Mouse (Mus musculus): ENCODE measurements around the gene Dhrs1.

Gene Dhrs1

DNA sequence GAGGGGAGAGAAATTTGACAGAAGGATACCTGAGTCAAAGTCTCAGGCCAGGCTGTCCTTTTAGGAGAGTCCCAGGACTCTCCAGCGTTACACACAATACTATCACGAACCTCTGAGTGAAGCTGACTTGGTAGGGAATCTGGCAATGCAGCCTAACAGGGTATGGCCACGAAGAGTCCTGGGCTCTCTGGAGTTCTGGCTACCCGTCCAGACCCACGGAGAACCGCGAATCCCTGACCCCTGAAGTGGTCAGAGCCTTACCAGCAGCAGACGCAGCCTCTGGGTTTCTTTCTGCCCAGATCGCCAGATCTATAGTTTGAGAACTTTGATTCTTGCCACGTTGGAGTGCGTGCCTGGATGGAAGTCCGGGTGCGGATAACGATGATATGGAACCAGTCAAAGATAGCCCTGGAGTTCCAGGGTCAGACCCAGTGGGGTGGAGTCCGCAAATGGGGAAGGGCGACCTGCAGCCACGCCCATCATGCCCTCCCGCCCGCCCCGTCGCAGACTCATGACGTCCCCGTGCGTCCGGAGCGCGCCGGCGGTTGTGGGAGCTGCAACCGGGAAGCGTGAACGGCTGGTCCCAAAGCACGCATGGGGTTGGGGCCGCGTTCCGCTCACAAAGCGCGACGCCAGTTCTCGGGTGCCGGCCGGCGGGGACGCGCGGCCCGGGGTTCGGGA, at the start of gene Dhrs1, which contains the start of gene Nop9:
Gene Dhrs1 (minus strand): TSS at position 511 of the 681 bp plus-strand sequence.
Gene Nop9 (plus strand): TSS at position 514 of the 681 bp plus-strand sequence.
- DNase-seq (ENCODE audit: low spot score in 2 of 2): peak; percentile 76

DNA sequence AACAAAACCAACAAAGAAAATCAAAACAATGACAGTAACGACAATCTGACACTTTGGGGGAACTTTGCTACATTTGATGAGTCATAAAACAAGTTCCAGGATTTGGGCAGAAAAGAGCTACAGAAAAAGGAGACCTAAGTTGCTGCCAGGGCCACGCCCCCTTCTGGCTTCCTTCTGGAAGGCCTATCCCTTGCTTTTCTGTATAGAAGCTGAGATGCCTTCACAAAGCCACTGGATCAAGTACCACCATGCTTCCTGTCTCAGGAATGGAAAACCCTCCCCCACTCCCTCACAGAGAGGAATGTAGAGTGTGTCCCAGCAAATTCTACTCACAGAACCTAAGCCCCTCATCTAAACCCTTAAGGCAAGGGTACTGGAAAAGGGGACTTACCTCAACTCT, 48.5 kb upstream of the Dhrs1 start:
- no peak for DNase-seq (ENCODE audit: low spot score in 2 of 2)

GRCm38 (mm10) chr14:55793461-55793860, 48.0 kb upstream of the Dhrs1 start:
- no peak for DNase-seq (ENCODE audit: low spot score in 2 of 2)

- DNase-seq (ENCODE audit: low spot score in 2 of 2): no peak
These were observed 43.0 kb upstream of the Dhrs1 start, which contains the start of gene Ripk3 for GRCm38 (mm10) chr14:55788256-55789050. Gene Ripk3 (minus strand): TSS chr14:55788865.

DNA sequence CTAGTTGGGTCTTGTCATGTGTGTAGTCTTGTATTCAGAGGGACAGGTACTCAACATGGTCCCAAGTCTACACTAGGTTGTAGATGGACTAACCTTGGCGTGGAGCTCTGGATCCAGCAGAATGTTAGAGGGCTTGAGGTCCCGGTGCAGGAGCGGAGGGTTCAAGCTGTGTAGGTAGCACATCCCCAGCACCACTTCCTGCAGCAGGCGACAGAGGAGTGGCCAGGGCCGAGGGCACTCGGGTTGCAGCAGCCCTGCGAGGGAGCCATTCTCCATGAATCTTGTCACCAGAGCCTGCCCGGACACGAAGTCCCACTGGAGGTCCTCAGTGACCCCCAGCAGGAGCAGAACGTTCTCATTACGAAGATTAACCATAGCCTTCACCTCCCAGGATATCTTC, 42.2 kb upstream of the Dhrs1 start:
- no peak for DNase-seq (ENCODE audit: low spot score in 2 of 2)

DNA sequence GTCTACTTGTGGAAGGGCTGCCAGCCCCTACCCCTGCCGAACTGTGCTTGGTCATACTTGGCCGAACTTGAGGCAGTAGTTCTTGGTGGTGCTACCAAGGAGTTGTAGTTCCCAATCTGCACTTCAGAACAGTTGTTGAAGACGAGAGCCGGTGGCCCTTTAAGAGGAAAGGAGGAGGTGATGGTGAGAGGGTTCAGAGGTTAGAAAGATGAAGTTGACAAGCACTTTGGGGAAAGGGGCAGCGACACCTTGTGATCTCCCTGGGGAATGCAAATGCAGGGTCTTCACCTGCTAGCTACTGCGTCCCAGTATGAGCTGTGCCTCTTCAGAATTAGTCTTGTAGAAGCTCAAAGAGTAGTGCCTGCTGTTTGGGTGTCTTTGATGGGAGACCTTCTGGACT, 39.7 kb upstream of the Dhrs1 start:
- no peak for DNase-seq (ENCODE audit: low spot score in 2 of 2)

DNA sequence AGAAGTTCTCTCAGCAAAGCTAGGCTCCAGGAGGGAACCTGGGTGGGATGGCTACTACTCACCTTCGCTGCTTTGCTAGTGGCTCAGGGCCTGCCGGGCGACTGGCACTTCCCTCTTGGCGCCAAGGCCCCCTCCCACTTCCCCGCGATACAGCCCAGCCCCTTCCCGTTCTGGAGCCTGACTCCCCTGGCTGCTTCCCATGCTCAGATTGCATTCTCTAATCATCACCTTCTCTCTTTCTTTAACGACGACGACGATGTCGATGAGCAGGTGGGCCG, 38.4 kb upstream of the Dhrs1 start, which contains the start of gene Adcy4:
Gene Adcy4 (minus strand): TSS at position 138 of the 278 bp plus-strand sequence.
- no peak for DNase-seq (ENCODE audit: low spot score in 2 of 2)

GRCm38 (mm10) chr14:55783171-55783957, 37.9 kb upstream of the Dhrs1 start:
- DNase-seq (ENCODE audit: low spot score in 2 of 2): no peak

GRCm38 (mm10) chr14:55782361-55782960, 37.0 kb upstream of the Dhrs1 start:
- DNase-seq (ENCODE audit: low spot score in 2 of 2): no peak

DNA sequence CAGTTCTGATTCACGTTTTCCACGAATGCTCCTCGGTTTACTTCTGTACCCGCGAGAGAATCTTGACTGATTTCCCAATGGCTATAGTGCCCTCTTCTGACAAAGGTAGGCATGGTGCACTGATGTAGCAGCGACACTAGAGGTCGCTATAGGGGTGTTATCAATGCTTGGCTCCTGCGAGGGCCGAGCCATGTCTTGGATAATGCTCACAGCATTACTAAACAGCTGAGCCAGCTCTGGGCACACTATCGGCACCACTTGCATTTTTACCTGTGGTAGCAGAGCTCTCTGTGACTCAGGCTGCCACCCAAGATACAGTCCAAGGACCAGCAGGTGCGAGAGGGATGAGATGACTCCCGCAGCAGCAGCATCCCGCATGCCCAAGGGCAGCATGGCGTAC, 35.8 kb upstream of the Dhrs1 start:
- peak in 1 of 2 experiments; percentile 43 for DNase-seq (ENCODE audit: low spot score in 2 of 2)

DNA sequence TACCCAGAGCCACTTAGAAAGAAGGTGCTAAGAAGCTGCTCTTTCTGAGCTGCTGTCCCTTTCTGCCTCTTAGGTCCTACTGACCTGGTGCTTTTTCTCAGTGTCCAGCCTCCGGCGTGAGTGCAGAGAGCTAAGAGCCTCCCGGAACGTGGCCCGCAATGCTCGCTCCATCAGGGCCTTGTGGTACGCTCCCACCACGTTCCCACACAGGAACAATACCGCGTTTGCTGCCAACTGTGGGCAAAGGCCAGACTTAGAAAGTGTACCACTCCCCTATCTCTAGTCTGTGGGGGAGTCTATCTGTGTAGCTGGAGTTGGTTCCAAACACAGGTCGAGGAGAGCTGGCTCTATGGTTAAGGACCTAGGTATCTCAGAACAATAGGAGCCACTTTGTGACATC, 35.2 kb upstream of the Dhrs1 start:
- no peak for DNase-seq (ENCODE audit: low spot score in 2 of 2)

DNA sequence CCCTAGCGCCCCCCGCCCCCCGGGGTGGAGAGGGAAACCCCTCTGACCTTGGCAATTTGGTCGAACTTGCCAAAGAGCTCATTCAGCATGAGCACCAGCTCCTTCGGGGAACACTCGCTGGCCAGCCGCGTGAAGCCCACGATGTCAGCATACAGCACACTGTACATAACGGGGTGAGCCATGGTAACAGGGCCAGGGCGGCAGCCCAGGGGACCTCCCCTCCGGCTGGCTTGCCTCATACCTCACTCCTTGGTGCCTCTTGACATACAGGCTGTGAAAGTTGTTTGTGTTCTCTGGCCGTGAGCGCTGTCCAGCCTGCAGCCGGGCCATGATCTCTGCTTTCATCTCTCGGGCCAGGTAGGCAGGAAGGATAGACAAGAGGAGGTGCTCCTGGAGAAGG, 34.2 kb upstream of the Dhrs1 start:
- DNase-seq (ENCODE audit: low spot score in 2 of 2): no peak

GRCm38 (mm10) chr14:55778686-55779085, 33.2 kb upstream of the Dhrs1 start:
- DNase-seq (ENCODE audit: low spot score in 2 of 2): no peak

DNA sequence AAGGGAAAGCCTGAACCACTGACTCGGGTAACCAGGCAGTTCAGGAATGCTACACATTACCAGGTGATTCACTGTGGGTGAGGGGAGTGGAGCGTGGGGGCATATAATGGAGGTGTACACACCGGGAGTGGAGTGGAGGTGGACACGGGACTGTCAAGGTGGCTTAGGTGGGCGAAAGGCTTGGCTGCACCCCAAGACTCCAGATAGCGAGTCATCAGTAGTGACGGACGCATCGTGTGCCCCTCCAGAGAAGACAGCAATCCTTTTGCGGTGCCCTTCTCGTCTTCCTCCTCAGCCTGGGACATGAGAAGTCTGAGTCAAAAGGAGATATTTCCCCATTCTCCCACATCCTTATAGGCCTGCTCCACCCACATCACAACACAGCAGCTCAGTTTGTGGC, 32.3 kb upstream of the Dhrs1 start:
- DNase-seq (ENCODE audit: low spot score in 2 of 2): no peak

GRCm38 (mm10) chr14:55777176-55777575, 31.7 kb upstream of the Dhrs1 start:
- DNase-seq (ENCODE audit: low spot score in 2 of 2): no peak

- DNase-seq (ENCODE audit: low spot score in 2 of 2): no peak
These were observed 31.2 kb upstream of the Dhrs1 start for GRCm38 (mm10) chr14:55776711-55777110.

DNA sequence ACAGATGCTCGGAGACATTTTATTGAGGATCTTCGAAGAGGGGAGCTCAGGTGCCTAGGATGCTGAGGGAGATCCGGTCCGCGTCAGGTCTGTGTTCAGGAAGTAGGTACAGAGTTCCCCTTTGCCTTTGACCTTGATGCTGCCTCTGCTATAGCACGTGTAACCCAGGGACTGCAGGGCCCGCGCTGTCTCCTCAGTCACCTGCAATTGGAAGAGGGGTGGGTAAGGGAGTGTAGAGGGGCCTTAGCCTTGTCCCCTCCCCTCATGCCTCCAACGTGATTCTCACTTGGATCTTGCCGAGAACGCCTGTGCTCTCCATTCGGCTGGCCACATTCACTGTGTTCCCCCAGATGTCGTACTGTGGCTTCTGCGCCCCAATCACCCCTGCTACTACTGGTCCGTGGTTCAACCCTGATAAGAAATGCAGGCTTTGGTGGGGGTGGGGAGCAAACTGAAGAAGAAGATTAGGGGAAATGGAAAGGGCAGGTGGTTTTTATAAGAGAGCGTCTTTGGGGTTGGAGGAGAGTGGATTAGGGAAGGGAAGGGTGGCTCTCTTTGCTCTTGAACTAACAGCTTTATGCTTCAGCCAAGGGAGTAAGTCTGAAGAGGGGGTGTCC, 23.7 kb upstream of the Dhrs1 start:
- no peak for DNase-seq (ENCODE audit: low spot score in 2 of 2)

- DNase-seq (ENCODE audit: low spot score in 2 of 2): no peak
These were observed 23.1 kb upstream of the Dhrs1 start for GRCm38 (mm10) chr14:55768555-55768954.

DNA sequence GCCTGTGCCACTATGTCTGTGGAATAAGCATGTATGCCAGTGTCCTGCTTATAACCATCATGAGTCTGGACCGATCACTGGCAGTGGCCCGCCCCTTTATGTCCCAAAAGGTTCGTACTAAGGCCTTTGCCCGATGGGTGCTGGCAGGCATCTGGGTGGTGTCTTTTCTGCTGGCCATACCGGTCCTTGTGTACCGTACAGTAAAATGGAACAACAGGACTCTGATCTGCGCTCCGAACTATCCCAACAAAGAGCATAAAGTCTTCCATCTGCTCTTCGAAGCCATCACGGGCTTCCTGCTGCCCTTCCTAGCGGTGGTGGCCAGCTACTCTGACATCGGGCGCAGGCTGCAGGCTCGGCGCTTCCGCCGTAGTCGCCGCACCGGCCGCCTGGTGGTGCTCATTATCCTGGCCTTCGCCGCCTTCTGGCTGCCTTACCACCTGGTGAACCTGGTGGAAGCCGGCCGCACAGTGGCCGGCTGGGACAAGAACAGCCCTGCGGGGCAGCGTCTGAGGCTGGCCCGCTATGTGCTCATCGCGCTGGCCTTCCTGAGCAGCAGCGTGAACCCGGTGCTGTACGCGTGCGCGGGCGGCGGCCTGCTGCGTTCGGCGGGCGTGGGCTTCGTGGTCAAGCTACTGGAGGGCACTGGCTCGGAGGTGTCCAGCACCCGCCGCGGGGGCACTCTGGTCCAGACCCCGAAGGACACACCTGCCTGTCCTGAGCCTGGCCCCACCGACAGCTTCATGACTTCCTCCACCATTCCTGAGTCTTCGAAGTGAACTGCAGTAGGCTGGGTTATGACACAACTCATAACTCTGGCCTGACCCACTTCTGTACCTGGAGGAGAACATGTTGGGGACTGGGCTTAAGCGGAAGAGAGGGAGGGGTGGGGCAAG, 22.3 kb upstream of the Dhrs1 start:
- no peak for DNase-seq (ENCODE audit: low spot score in 2 of 2)

DNA sequence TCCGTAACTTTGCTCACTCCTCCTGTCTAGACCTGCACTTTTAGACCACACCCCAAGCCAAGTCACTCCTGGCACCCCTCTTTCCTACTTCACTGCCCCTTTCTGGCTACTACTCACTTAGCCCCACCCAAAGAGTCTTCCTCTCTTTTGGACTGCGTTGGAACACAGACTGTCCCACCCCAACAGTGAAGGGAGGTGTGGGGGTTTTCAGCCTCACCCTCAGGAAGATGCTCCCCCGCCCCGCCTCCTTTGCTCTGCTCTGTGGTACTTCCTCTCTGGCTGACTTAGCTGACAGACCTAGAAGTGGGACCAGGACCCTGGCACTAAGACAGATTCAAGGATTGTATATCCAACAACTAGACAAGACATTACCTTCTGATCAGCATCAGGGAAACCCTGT, 20.2 kb upstream of the Dhrs1 start, which contains the start of gene Ltb4r1:
Gene Ltb4r1 (plus strand): TSS at position 267 of the 400 bp plus-strand sequence.
- DNase-seq (ENCODE audit: low spot score in 2 of 2): no peak

All from right cerebral cortex, postnatal 36 days (tissue).